Mouse (Mus musculus) midbrain, embryonic 16.5 days (tissue): ENCODE data around the gene Onecut1. TPM values are rescaled to one million over a fixed set of nuclear protein-coding genes. Genes with fewer than 3 reads are reported as not detected.

Experiments used
- ATAC-seq: fragments of 200-750 bp; cut with Nextera tagmentation; 2 replicates; pipeline ENCODE4 v1.8.0; 2017; ENCODE audit warnings: moderate TSS enrichment
- H3K27ac ChIP-seq: fragments of 300-500 bp; sonication (generic); 2 replicates; pipeline ENCODE4 v1.5.1; 2014; ENCODE audit warnings: mild to moderate bottlenecking, low read length, mixed read lengths
- H3K27me3 ChIP-seq: fragments of 300-500 bp; sonication (generic); 2 replicates; pipeline ENCODE4 v1.6.1; 2014; ENCODE audit warnings: low read depth, low read length, mixed read lengths; ENCODE audit not compliant: control insufficient read depth, insufficient read depth
- H3K36me3 ChIP-seq: fragments of 300-500 bp; sonication (generic); 2 replicates; pipeline ENCODE4 v1.6.1; 2014; ENCODE audit warnings: mild to moderate bottlenecking, low read length, moderate library complexity, mixed read lengths; ENCODE audit not compliant: control insufficient read depth, insufficient read depth
- H3K4me1 ChIP-seq: fragments of 300-500 bp; sonication (generic); 2 replicates; pipeline ENCODE4 v1.6.1; 2014; ENCODE audit warnings: mild to moderate bottlenecking, low read length, mixed read lengths; ENCODE audit not compliant: control insufficient read depth, insufficient read depth
- H3K4me2 ChIP-seq: fragments of 300-500 bp; sonication (generic); 2 replicates; pipeline ENCODE4 v1.6.1; 2014; ENCODE audit warnings: mild to moderate bottlenecking, low read length, mixed read lengths
- H3K4me3 ChIP-seq: fragments of 300-500 bp; sonication (generic); 2 replicates; pipeline ENCODE4 v1.5.1; 2014; ENCODE audit warnings: low read depth, mild to moderate bottlenecking, low read length, moderate library complexity, mixed read lengths
- H3K9ac ChIP-seq: fragments of 300-500 bp; sonication (generic); 2 replicates; pipeline ENCODE4 v1.6.1; 2014; ENCODE audit warnings: low read depth, low read length, mixed read lengths
- H3K9me3 ChIP-seq: fragments of 300-500 bp; sonication (generic); replicated peaks from 2 replicates; pipeline ENCODE4 v1.6.1; 2014; ENCODE audit warnings: mild to moderate bottlenecking, low read length, mixed read lengths; ENCODE audit not compliant: control insufficient read depth, poor library complexity, severe bottlenecking
- WGBS: fragments of 180-500 bp; shearing (Covaris S2); extraction: QIAGEN DNeasy Blood & Tissue Kit; methylation state at CpG from one replicate; pipeline ENCODE4 v1.1.7; 2014; 5-methylcytosine and 5-hydroxymethylcytosine counted together
- polyA plus RNA-seq: library from polyadenylated mRNA; unstranded; fragments of >200 nt; fragmentation: Nextera tagmentation; extraction: Ambion mirVana; gene quantifications from 2 replicates; pipeline ENCODE4 v1.2.1, GENCODE M21; 2015

Onecut1 gene
- polyA plus RNA-seq, 1 experiment from 2014 or later = 5.8 TPM

- peak overlapping the region; percentile 60; the same call in 1 of the 2 replicates for H3K27ac ChIP-seq
- ATAC-seq = peak; percentile 52
- peak overlapping the region; percentile 41 for H3K4me3 ChIP-seq
- H3K4me2 ChIP-seq = peak overlapping the region; percentile 78
- under 1% methylated on average over 57 of the region's 63 CpGs for WGBS
- H3K9me3 ChIP-seq = no peaks in the 10 kb centered on the region; the same call in 1 of the 2 replicates
- H3K4me1 ChIP-seq = peaks cover 9% of the 10 kb centered on the region
- peaks cover 48% of the 10 kb centered on the region for H3K27me3 ChIP-seq
- no peaks in the 10 kb centered on the region for H3K36me3 ChIP-seq
- peak overlapping the region; percentile 54; the same call in 1 of the 2 replicates for H3K9ac ChIP-seq
Observed at GRCm38 (mm10) chr9:74849195-74849978, 12.3 kb upstream of the Onecut1 start.

- 0 out of 2 replicates have a peak overlapping the region, but pooled peaks have one; percentile 3 for H3K4me2 ChIP-seq
- WGBS = 6% methylated on average over 12 of the region's 12 CpGs
- H3K4me1 ChIP-seq = peaks cover 9% of the 10 kb centered on the region
- peaks cover 49% of the 10 kb centered on the region for H3K27me3 ChIP-seq
- no peak for ATAC-seq
- no peaks in the 10 kb centered on the region; the same call in 1 of the 2 replicates for H3K9me3 ChIP-seq
- H3K36me3 ChIP-seq = no peaks in the 10 kb centered on the region
- no peak overlapping the region for H3K9ac ChIP-seq
- no peak overlapping the region for H3K4me3 ChIP-seq
- H3K27ac ChIP-seq = no peak overlapping the region
Observed at GRCm38 (mm10) chr9:74849979-74850780, 11.5 kb upstream of the Onecut1 start.

- Histone ChIP-seq H3K36me3 (no peaks in the 10 kb centered on the region), H3K4me3 (no peak overlapping the region), H3K4me2 (no peak overlapping the region), H3K9ac (no peak overlapping the region), H3K4me1 (peaks cover 9% of the 10 kb centered on the region), H3K27ac (no peak overlapping the region), H3K9me3 (no peaks in the 10 kb centered on the region; the same call in 1 of the 2 replicates), H3K27me3 (peaks cover 55% of the 10 kb centered on the region)
- WGBS = 6% methylated on average over 5 of the region's 5 CpGs
- no peak for ATAC-seq
Observed at GRCm38 (mm10) chr9:74850781-74851145, 11.0 kb upstream of the Onecut1 start.

GRCm38 (mm10) chr9:74851601-74852000 lies 10.1 kb upstream of the Onecut1 start:
- Histone ChIP-seq H3K9ac (no peak overlapping the region), H3K27ac (no peak overlapping the region), H3K27me3 (peaks cover 52% of the 10 kb centered on the region), H3K4me2 (peak overlapping the region; percentile 4; the same call in 1 of the 2 replicates), H3K36me3 (no peaks in the 10 kb centered on the region), H3K4me1 (peaks cover 9% of the 10 kb centered on the region), H3K4me3 (no peak overlapping the region), H3K9me3 (no peaks in the 10 kb centered on the region; the same call in 1 of the 2 replicates)
- WGBS = 5% methylated on average over 5 of the region's 5 CpGs
- no peak for ATAC-seq

GRCm38 (mm10) chr9:74852361-74852760 lies 9.4 kb upstream of the Onecut1 start:
- WGBS = 5% methylated on average over 4 of the region's 4 CpGs
- no peaks in the 10 kb centered on the region; the same call in 1 of the 2 replicates for H3K9me3 ChIP-seq
- H3K27me3 ChIP-seq = peaks cover 50% of the 10 kb centered on the region
- no peak for ATAC-seq
- no peaks in the 10 kb centered on the region for H3K36me3 ChIP-seq
- H3K4me3 ChIP-seq = no peak overlapping the region
- peaks cover 9% of the 10 kb centered on the region for H3K4me1 ChIP-seq
- no peak overlapping the region for H3K27ac ChIP-seq
- no peak overlapping the region for H3K9ac ChIP-seq
- no peak overlapping the region for H3K4me2 ChIP-seq

- H3K27me3 ChIP-seq = peaks cover 58% of the 10 kb centered on the region
- H3K4me3 ChIP-seq = no peak overlapping the region
Observed at GRCm38 (mm10) chr9:74853191-74854072, 8.3 kb upstream of the Onecut1 start.

GRCm38 (mm10) chr9:74854073-74854591 lies 7.6 kb upstream of the Onecut1 start:
- Histone ChIP-seq H3K4me3 (no peak overlapping the region), H3K9ac (0 out of 2 replicates have a peak overlapping the region, but pooled peaks have one; percentile 6), H3K9me3 (no peaks in the 10 kb centered on the region; the same call in 1 of the 2 replicates), H3K27ac (no peak overlapping the region), H3K27me3 (peaks cover 65% of the 10 kb centered on the region), H3K4me1 (peaks cover 3% of the 10 kb centered on the region), H3K36me3 (no peaks in the 10 kb centered on the region), H3K4me2 (peak overlapping the region; percentile 31)
- 1% methylated on average over 25 of the region's 25 CpGs for WGBS
- ATAC-seq = no peak

More at GRCm38 (mm10) chr9:74853191-74854072, 8.3 kb upstream of the Onecut1 start:
- no peak for ATAC-seq
- H3K9me3 ChIP-seq = no peaks in the 10 kb centered on the region; the same call in 1 of the 2 replicates
- 1% methylated on average over 28 of the region's 28 CpGs for WGBS
- peaks cover 9% of the 10 kb centered on the region for H3K4me1 ChIP-seq
- H3K36me3 ChIP-seq = no peaks in the 10 kb centered on the region
- peak overlapping the region; percentile 31; the same call in 1 of the 2 replicates for H3K4me2 ChIP-seq
- no peak overlapping the region for H3K9ac ChIP-seq
- no peak overlapping the region for H3K27ac ChIP-seq

- H3K4me1 ChIP-seq = no peaks in the 10 kb centered on the region
- no peaks in the 10 kb centered on the region; the same call in 1 of the 2 replicates for H3K9me3 ChIP-seq
- WGBS = 5% methylated on average over 4 of the region's 4 CpGs
- H3K36me3 ChIP-seq = no peaks in the 10 kb centered on the region
- no peak overlapping the region for H3K4me2 ChIP-seq
- no peak overlapping the region for H3K9ac ChIP-seq
- no peak overlapping the region for H3K4me3 ChIP-seq
- ATAC-seq = no peak
- no peak overlapping the region for H3K27ac ChIP-seq
- H3K27me3 ChIP-seq = peaks cover 75% of the 10 kb centered on the region
Observed at GRCm38 (mm10) chr9:74855446-74855845, 6.3 kb upstream of the Onecut1 start.
